Mouse (Mus musculus): ENCODE measurements around the gene Ogdh.

The Ogdh gene

GRCm38 (mm10) chr11:6402515-6403510 is 111.4 kb downstream of the Ogdh start:
- ATAC-seq (ENCODE audit: insufficient number of reproducible peaks, low FRiP score, low TSS enrichment): no peak

- no peak for ATAC-seq (ENCODE audit: insufficient number of reproducible peaks, low FRiP score, low TSS enrichment)
Measured at GRCm38 (mm10) chr11:6403830-6404405, 112.5 kb downstream of the Ogdh start.

- no peak for ATAC-seq (ENCODE audit: insufficient number of reproducible peaks, low FRiP score, low TSS enrichment)
Measured at GRCm38 (mm10) chr11:6404699-6405566, 113.5 kb downstream of the Ogdh start.

GRCm38 (mm10) chr11:6405591-6406081 is 114.2 kb downstream of the Ogdh start:
- ATAC-seq (ENCODE audit: insufficient number of reproducible peaks, low FRiP score, low TSS enrichment): no peak

Measured in cerebellum, adult (tissue).